Mouse (Mus musculus) hematopoietic stem cell, adult 5-6 weeks (primary cell): Measurements from ENCODE around the gene Wfdc15a. TPM values are rescaled to one million over a fixed set of nuclear protein-coding genes. Genes with fewer than 3 reads are reported as not detected.
"Not testable (repeated sequence)": the region's sequence is repeated elsewhere in the genome, so short reads cannot be mapped to it uniquely, and the experiment has no call there.

ENCODE experiments used
- ATAC-seq, 2 experiments: fragments of 125-278 bp in 1 of 2; replicated peaks in 1 of 2; 2 replicates each; pipeline ENCODE4 v1.8.0; 2016 to 2017; ENCODE audit warnings: inconsistent platforms in 2 of 2, mild to moderate bottlenecking in 2 of 2, moderate number of reproducible peaks in 2 of 2, low read depth in 1 of 2, moderate TSS enrichment in 1 of 2; ENCODE audit not compliant: low FRiP score in 2 of 2, poor library complexity in 2 of 2, severe bottlenecking in 2 of 2, insufficient read depth in 1 of 2, low TSS enrichment in 1 of 2
- total RNA-seq: library from RNA; stranded (forward); fragments of 172-1452, 232-1000 nt; gene quantifications from 2 replicates; pipeline ENCODE4 v1.2.3, GENCODE M21; 2017

Wfdc15a gene
- total RNA-seq: not detected in 2 replicates

DNA sequence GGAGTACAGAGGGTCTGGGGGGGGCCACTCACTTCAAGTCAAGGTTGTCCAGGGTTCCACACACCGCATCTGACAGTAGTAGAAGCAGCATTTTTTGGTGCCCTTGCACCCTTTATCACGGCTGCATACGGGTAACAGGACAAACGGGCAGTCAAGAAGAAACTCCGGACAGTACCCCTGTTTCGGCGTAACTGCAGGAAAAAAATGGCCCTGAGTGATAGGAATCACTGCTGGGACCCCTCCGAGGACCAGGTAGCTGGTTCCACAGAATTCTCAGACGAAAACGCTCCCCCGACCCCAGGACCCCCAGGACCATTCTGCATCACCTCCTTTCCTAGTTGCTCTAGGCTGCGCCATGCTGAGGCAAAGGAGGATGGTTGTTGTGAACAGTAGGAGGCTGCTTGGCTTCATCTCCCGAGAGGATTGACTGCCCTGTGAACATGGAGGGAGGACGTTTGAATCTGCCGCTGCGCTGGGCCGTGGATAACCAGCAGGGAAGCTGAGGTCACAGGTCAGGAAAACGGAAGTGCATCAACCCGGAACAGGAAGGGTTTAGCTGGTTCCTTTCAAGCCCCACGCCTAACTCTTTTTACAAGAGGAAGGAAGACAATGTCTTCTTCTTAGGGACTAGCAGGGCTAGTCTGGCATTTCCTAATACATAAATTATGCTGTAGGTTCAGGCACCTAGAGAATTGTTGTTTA, at the start of gene Wfdc15a:
Wfdc15a (minus strand) TSS at position 505 of the 702 bp plus-strand sequence.
- no peak for ATAC-seq

DNA sequence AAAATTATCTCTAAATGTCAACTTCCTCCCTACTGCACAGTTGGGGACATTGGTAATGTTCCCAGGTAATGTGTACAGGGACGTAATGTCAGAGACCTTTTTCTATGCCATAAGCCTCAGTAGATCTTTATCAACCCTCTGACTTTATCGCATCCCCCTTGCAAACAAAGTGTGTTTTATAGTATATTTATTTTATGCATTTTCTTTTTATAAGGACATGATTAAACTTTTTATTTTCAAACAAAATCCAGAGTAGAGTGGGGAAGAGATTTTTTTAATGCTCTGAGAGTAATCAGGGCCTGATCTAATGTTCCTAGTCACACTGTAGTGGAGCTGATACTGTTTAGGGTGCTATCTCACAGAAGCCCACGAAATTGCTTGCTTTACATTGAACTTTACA, 38.4 kb upstream of the Wfdc15a start, which contains the start of gene Svs2:
Svs2 (minus strand) TSS at position 101 of the 400 bp plus-strand sequence.
- no peak for ATAC-seq

DNA sequence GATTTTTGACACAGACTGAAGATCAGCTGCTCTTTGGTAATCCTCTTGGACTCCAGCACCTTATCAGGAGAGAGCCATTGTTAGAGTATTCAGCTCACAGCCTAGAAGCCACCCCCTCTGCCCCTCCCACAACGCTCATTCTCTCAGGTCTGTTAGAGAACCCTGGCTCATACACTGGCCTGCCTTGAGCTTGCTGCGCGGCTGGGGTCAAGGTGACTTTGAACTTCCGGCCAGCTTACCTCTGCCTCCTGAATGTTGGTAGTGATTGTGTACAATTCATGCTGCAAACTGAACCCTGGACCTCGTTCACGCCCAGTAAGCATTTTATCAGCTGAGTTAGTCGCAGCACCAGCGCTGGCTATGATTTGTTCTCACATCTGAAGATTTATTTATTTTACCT, 32.7 kb upstream of the Wfdc15a start:
- no peak for ATAC-seq

DNA sequence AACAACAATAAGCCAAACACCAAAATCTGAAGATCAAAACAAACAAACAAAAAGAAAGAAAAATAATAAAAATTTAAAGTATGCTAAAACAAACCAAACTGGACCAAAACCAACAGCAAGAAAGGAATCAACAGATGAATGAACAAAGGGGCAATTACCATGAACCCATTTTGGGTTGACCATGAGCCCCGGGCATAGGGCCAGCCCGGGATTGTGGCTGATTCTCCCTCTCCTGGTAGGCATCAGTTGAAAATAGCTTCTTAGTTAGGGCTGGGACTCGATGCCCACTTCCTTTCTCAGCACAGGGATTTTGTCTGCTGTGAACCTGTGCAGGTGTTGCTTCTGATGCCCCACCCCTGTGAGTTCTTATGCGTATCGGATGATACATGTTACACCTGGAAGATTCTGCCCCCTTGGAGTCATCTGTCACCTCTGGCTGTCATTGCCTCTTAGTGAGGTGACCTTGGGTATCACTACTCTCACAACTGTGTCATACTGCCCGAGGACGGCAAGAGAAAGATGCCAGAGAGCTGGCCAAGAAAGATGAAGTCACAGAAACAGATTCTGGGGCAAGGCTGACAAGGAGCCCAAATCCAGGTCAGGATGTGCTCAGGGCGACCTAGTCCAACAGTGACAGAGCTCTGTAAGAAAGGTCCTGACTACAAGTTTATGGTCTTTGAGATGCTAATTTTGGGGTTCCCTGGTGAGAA, 28.6 kb upstream of the Wfdc15a start:
- ATAC-seq: no peak

DNA sequence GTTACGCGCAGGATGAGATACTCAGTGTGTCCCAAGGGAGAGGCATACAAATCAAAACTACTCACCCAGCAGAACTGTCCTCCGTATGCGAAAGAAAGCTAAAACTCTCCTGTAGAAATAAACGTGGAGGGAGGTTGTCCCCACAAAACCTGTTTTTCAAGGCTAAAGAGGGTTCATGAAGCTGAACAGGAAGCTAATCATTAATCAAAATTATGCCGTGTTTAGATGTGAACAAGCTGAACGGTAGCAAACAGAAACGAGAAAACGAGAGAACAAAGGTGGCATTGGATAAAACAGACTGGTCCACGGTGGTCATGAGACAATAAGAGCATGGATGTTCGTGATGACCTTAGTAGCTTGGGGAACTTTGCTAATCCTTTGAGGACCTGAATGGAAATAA, 21.6 kb upstream of the Wfdc15a start, which contains the start of gene Wfdc15b:
Wfdc15b (minus strand) TSS at position 139 of the 400 bp plus-strand sequence.
- no peak for ATAC-seq

DNA sequence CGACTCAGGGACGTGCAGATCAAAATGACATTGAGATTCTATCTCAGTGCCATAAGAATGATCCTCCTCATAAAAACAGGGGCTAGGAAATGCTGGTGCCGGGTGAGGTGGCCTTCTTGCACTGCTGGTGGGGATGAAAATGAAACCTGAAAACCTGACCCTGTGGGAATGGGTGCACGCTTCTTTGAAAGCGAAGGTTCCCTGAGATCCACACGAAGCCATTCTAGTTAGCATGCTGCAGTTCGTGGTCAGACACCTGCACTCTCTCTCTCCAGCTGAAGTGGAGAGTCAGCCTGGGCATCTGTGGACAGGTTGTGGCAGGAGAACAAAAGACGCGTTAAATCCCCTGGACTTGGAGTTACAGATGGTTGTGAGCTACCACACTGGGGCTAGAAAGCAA, 19.4 kb upstream of the Wfdc15a start:
- no peak for ATAC-seq

DNA sequence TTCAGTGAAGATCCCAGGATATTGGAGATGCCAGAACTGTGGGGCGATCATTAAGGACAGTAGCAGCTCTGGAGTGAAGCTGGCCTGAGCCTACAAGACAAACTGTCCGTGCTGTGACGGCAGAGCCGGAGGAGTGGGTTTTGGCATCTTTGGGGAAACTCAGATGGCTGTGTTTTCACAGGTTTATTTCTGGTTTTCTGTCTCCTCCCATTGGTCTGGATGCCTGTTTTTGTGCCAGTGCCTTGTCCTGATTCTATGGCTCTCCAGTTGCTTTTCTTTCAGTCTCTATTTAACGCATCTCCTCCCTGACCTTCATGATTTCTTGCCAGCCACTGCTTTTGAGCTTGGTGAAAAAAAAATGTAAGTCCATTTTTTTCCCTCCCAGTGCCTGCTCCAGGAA, 12.8 kb upstream of the Wfdc15a start:
- ATAC-seq: no peak

DNA sequence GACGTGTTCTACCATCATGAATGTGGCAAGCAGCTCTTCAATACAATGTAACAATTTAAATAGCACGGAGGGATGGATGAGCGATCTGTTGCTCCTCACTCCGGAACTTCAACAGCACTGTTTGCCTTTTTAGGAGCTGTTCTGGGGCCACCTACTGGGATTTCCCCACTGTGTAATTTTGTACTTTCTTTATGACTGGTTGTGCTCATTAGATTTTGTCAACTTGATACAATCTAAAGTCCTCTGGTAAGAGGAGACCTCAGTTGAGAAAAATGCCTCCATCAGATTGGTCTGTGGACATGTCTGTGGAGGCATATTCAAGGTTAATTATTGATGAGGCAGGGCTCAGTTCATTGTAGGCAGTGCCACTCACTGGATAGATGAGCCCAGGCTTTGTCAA, 11.0 kb upstream of the Wfdc15a start:
- ATAC-seq: no peak

DNA sequence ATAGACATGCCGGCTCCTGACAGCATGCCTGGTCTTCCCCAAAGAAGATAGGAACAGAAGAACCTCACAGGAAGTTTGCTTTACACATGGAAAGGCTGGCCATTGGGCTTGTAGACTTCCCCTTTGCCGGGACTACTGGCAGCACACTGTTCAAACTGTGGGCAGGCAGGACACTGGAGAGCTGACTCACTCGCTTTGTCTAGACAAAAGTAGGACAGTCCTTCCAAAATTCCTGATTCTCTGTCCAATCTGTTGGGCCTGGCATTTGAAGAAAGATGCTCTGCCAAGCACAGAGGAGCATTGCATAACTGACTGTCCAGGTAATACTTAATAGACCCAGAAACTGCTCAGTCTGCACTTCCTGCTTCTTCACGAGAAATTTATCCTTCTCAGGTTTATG, 6.7 kb upstream of the Wfdc15a start:
- no peak for ATAC-seq

DNA sequence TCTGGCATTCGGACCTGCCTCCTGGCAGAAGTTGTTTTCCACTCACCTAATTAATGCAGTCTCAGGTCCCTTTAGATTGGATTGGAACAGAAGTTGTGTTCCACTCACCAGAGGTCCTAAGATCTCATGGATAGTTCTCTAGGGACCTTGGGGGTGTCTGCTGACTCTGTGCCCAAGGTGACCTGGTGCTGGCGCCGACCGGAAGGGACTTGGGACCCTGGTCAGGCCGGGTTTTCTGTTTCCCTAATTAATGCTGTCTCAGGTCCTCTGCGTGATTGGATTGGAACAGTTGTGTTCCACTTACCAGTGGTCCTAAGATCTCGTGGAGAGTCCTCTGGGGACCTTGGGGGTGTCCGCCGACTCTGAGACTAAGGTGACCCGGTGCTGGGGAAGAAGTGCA, 6.1 kb upstream of the Wfdc15a start:
- ATAC-seq: not testable (repeated sequence)

DNA sequence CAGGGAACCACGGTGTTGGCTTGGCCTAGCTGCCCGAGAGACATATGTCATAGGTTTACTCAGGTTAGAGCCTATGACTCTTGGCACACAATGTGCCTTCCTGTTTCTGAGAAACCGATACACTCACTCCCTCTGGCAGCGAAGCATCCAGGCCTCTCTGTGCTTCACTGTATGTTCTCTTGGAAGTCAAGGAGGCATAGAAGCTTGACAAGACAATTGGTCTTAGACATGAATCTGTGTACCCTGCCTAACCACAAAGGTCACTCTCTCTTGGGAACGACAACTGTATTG, 3.3 kb downstream of the Wfdc15a start:
- ATAC-seq: no peak

DNA sequence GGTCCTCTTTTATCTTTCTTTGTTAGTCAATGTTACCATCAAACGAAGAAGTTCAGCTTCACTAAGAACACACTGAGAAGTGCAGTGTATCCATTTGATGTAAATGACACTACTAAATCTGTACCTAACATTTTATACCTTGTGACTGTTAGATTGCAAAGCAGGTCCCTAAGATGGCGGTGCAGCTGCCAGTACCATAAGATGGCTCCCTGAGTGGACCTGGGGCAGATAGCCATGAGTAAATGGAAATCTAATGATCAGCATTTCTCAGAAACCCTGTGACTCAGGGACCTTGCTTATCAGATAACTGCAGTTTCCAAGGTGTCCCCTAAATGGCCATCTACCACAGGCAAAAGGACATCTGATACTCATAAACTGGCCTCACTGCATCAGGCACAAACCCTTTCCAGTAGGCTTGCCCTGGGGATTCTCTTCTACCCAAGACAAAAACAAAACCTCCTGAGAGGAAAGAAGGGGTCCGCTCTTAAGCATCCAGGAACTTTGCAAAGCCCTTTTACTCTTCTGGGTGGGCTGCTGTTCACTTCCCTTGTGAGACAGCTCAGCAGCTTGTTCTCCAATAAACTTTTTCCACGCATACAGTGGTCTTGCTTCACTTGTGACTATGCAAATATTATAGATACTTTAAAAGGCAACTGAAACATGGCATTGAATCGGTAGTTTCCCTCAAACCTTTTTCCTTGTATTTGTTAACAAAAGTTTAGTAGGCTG, 3.8 kb downstream of the Wfdc15a start:
- ATAC-seq: no peak

DNA sequence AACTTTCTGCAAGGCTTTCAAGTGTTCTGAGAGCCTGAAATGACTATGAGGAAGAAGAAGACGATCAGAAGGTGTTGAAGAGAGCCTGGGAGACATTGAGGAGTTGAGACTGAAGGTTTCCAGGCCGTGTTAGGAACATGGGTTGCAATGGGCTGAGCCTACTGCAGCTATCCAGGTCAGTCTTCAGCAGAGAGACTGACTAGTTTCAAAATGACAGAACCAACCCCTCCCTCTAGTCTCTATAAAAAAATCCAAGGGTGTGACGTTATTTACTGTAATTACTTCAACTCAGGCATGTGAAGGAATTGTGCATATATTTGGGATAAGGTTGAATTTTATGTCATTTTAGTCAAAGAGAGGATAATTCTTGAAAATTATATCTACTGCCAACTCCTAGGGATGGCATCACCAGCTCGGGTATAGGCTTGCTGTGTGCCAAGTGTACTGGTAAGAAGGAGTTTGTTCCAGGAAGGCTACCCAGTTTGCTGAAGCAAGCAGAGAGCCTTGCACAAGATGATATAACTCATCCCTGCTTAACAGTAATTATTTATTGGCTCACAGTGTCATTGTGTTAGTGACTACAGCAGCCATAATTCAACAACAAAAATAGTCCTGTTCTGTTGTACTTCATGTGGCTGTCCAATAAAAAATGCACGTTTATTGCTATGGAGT, 4.8 kb downstream of the Wfdc15a start:
- no peak for ATAC-seq

DNA sequence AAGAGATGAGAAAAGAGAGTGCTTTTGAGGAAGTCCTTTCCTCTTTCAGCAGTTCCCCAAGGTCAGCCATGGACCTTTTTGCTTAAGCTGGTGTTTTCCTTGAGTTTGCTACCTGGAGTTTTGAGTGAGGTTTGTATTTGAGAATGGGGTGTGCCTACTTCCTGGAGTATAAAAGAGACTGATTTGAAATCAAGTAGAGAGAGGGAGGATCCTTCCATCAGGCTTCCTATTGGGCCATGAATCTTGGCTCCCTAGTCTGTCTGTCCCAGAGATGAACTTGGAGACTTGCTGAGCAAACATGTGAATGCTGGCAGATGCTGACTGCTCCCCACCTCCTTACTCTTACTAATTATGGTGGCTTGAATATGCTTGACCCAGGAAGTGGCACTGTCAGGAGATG, 7.7 kb downstream of the Wfdc15a start:
- ATAC-seq: no peak

DNA sequence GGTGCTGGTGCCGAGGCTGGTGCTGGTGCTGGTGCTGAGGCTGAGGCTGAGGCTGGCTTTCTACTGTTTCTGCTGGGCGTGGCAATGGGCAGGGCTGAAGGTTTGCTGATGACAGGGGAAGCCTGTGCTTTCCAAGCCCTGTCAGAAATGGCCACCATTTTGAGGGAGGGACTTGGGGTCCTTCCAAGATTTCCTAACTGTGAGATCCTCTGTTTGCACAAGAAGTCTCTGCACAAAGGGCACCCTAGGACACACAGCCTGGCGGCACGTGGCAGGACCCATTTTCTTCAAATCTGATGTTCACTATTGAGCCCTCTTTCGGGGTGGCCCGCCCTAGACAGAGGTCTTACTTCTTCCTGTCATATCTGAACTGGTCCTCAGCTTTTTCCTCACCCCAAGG, 9.4 kb downstream of the Wfdc15a start, which contains the start of gene Wfdc12:
Wfdc12 (minus strand) TSS at position 33 of the 400 bp plus-strand sequence.
- no peak for ATAC-seq

DNA sequence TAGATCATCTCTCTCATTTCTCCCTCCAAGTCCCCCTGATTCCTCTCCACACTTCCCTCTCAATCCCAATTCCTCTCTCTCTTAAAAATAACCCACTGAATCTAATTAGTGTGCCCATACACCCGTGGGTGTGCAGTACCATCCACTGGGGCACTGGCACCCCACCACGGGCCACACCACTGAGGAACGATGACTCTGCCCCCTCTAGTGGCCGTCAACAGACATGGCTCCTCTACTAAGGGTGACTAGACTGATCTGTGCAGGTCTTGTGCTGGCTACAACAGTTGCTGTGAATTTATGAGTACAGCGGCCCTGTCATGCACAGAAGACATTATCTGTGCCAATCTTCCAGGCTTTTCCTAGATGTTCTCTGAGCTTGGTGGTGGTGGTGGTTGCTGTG, 11.2 kb downstream of the Wfdc15a start:
- peak; percentile 75 to 79 for ATAC-seq

DNA sequence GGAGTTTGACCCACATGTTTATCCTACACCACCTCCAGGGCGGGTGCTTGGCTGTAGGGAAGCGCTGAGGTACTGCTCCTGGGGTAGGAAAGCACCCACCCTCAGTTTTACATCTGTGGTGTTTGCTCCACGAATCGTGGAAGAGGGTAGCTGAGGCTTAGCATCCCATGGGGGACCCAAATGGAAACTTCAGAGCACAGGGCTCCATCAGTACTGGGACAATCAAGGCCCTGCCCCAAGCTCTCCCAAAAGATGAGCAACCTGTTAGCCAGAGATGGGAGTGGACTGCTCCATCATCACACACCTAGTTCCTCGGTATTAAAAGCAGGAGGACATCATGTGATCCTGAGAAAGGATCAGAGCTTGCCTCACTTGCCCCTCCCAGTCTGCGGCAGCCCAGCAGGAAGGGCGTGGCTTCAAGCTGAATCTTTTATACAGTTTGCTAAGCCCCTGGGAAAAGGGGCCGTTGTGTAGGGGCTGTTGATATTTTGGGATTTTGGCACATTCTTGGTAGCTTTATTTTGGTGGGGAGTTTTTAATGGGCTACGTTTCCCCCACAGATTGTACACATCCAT, 15.7 kb downstream of the Wfdc15a start:
- ATAC-seq: peak in 1 of 2 experiments; percentile 32; a peak in 1 of 4 replicates
